Mouse (Mus musculus) heart, adult 9 months (tissue): ENCODE measurements at regions not wholly inside any gene's neighbourhood (a gene's known extent, or its start where the extent isn't known, plus 50 kb on each side); places are given as distances from the start of the nearest gene placed in this dataset.
"Not testable (repeated sequence)": the region's sequence is repeated elsewhere in the genome, so short reads cannot be mapped to it uniquely, and the experiment has no call there.

Experiments
- DNase-seq, 2 experiments: peaks; one replicate each; pipeline ENCODE4 v3.0.0; 2022; ENCODE audit warnings: low spot score in 2 of 2

DNA sequence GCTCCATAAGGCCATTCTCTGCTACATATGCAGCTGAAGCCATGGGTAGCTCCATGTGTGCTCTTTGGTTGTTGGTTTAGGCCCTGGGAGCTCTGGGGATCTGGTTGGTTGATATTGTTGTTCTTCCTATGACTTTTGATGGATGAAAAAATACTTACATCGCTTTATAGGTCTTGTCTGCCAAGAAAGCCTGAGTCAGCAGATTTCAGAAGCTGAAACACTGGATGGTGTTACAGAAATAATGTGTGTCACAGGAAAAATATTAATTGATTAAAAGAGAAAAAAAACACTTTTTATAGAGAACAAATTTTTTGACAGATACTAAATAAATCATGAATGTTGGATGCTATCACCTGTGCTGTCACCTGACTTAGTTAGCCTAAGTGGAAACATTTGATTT is 52.4 kb upstream of the Plxna2 start:
- no peak for DNase-seq

DNA sequence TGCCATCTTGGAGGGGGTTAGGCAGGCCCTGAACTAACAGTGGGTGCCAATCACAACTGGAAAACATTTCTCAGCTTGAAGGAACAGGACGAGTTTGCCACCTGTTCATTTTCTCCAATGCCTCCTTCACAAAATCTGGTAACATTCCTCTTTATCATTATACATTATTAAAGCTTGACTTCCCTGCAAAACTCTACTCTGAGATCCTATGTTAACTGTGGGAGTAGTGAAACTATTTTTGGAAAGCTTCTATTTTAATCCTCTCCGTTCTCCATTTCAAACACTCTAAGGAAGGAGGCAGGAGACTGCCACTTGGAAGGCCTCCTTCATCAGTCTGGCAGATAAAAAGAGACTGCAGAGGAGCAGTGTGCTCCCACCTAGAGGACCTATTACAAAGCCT is 54.1 kb upstream of the Plxna2 start:
- no peak for DNase-seq

DNA sequence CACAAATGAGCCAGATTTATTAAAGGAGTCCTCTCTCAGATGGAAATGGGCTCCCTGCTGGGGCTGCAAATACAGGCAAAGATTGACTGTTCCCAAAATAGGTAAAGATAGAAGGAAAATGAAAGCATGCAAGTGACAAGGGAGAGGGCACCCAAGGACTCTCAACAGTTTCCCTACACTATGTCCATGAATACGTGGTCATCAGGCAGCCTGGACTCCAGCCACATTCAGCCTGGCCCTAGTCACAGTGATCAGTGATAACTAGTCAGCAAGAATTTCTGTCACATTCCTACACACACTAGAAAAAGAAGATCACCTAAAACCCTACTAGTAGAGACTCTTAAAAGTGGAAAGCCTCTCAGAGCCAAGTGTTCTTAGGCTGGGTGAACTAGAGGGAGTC is 56.9 kb upstream of the Plxna2 start:
- peak in 1 of 2 experiments; percentile 18 for DNase-seq

DNA sequence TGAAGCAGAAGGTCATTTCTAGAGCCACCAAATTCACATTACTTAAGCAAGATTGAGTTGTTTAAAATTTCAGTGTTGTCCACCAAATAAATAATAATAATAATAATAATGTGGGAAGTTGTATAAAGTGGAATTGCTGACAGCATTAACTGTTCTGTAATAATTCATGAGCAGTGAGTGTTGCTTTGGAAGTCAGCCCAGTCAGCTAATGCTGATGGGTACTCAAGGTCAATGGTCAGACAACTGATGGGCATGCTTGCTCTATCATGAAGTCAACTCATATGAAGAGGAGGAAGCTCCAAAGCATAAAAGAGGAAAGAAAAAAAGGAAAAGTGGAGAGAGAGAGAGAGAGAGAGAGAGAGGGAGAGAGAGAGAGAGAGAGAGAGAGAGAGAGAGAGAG is 69.4 kb upstream of the Plxna2 start:
- DNase-seq: no peak

DNA sequence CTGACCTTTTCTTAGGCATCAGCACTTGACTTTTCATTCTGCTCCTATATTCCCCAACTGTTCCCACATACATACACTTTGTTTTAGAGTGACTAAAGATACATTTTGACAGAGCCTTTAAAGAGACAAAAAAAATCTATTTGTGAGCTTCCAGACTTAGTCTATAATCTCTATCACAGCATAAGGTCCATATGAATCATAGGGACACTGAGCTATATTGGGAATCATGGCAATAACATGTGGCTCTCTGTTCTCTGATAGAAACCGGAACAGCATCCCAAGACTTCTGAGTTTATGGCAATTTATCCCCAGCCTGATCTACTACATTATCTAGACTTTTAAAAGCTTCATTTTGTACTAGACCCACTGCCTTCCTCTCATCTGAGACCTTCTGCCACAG is 69.8 kb upstream of the Plxna2 start:
- DNase-seq: no peak

DNA sequence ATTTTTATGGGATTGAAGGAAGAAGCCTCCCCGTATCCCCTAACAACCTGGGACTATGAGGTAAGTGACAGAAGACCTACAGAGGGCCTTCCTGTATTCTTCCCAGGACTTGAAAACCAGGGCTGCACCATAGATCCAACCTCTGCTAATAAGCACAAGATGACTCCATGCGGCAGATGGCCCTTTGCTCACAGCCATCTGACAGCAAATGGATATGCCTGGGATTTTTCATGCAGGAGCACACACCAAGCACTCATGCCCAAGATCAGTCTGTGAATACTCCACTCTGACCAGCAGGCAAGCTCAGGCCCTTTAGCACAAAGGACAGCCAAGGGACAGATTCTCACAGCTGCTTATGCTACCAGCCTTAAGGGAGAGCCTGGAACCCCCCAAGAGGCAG is 77.1 kb upstream of the Plxna2 start:
- no peak for DNase-seq

DNA sequence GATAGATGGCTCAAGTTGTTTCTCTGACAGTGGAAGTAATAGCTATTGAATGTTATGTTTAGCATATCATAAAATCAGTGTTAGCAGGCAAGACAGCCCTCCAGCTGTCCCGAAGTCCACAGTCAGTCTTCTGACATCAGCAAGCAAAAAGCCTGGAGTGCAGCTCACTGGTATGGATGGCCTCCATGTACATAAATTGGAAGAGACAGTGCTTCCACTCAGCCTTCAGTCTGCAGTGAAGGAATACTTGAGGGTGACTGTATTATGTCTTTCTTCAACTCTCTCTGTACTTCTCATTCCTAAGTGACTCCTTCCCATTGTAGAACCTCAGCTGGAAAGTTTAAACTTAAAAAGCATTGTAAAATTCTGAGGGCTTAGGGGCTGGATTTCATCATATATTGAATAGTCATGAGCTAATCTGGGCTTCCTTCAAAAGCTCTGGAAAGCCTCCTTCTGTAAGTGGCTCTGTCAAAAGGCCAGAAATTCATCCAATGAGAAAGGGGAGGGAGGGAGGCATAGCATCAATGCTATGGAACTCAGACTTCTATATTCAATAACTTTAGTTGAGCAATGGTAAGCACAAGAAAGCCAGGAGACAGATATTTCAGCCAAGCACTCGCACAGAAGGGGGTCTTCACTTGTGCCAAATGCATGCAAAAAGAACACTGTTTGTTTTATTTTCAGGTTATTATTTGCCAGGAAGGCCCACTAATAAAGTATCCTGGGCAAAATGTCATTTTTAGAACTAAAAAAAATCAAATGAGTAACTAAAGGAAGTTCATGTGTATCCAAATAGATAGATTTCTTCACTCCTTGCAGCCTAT is 90.5 kb upstream of the Plxna2 start:
- DNase-seq: no peak

DNA sequence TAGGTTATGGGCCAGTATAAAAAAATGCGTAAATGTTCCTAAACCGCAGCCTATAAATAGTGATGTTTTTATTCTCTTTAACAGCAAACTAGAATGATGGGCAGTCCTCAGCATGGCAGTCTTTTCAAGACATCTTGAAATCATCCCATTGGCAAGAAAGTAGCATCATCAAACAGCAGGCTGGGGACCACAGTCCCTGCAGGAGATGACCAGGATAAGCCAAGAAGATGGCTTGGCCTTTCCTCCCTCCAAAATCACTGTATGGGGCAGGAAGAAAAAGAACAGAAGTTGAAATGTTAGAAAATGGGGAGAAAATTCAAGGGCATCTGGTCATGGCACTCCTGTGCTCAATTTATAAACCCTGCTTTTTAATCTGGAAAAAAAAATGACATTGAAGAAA is 93.0 kb upstream of the Plxna2 start:
- DNase-seq: no peak

DNA sequence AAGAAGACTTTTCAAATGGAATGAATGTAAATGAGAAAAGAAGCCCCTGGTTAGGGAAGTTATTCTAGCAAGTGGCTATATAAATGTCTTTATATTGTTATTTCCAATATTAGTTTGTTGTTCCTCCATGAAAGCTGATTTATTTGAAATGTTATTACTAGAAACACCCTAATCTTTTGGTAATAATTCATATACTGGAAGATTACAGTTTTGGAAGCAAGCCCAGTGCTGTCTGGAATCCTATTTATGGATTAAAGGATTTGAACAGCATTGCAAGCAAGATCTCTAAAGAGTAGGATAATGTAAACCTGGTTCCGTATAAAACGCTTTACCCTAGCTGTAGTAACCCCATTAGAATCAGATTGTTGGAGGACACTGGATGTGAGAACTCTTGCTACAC is 96.8 kb upstream of the Plxna2 start:
- no peak for DNase-seq

DNA sequence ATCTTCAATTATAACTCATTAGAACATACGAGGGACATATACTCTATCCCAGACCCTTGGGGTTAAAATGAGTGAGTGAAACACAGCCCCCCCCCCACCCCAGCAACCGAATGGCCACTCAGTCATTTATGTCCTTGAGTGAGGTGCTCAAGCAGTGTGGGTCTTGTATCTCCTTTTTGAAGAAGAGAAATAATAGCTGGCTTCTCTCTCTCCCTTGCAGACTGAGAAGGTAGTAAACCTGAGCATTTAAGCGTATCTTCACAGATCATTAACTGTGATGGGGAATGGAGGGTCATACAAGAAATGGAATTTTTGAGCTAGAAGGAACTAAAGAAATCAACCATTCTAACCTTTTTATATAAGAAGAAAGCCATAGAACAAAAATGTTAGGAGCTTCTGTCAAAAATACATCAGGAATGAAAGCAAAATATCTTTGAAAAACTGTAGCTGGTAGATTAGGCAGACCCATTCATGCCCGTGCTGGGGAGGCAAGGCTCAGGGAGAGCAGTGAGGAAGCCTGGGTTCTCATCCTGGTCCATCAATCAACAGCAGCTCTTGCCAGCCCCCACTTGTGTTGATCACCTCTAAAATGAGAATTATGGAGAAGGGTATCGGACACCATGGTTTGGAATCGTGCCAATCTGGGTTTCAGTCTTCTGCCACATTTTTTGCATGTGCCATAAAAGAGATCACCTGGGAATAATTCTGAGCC is 98.4 kb upstream of the Plxna2 start:
- DNase-seq: no peak

DNA sequence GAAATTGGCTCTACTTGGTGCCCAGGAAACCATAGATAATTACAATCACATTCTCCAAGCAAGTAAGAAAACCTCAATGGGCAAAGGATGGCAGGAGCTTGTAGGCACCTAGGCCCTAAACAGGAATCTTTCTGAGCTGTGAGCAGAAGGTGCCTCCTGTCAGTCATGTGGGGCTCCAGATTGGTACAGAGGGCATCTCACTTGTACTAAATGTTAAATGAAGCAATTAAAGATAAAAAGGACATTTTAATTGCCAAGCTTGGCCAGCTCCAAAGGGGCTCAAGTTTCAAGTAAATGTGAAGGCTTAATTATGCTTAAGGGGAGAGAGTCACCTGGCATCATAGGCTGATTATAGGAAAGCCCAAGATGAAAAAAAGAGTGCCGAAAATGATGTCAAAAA is 101.9 kb upstream of the Plxna2 start:
- no peak for DNase-seq

DNA sequence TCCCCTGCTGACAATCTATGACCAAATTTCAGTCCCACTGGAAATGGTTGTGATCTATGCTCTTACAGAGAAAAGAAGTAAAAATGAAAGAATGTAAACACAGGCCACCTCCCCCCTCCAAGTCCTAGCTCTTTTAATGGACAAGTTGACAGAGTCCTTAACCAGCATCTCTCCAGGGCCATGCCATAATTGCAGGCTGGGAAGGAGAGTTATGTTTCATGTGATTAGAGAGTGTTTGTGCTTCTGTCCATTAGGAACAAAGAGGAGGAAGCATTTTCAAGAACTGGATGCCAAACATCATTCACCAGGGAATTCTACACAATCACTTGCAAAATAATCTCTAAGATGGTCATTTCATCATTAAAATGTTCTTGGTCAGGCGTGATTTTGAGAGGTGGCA is 109.7 kb upstream of the Plxna2 start:
- no peak for DNase-seq

DNA sequence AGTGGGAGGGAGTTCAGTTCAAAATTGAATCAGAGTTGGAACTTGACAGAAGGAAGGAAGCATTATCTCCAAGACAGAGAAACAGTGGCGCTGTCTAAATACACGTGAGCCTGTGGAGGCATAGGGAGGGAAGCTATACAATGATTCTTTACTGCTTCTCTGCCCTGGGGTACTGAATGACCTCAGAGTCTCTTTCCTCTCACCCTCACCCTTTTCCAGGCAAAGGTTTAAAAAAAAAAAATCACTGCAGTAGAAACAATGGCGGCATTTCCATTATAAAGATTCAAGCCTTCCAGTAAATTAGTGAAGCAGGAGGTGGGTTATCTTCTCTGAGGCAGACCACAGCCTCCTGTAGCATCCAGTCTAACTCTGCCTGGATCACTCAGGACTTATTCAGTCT is 112.2 kb upstream of the Plxna2 start:
- DNase-seq: no peak

DNA sequence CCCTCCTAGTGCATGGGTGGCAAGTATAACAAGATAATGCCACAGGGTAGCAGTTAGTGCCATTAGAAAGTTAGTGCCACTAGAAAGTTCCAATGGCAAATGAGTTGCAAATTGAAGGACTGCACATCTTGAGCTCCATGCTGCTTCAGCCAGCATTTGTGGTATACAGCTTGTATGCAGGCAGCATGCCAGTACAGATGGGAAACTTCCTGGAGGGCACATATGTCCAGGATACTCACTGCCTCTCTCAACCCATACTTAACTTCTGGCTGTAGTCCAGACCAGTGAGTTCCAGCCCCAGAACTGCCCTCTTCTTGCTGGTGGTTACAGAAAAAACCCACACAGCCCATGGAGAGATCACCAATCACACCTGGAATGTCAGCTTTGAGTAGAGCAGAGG is 113.8 kb upstream of the Plxna2 start:
- DNase-seq: no peak

DNA sequence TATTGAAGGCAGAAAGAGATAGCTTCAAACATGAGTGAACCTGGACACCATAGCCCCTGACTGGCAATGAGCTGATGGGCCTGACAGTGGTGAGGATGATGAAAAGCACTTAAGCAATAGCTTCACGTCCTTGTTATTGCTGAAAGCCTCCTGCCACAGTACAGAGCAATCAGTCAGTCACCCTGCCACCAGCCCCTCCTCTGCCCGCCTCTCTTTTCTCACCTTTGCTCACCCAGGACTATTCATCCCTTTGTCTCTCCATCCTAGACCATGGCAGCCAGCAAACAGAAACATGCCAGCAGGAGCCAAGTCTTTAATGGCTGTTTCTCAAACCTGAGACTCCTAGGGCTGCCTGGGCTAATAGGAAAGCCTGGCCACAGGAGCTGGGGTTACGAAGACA is 114.5 kb upstream of the Plxna2 start:
- DNase-seq: no peak

DNA sequence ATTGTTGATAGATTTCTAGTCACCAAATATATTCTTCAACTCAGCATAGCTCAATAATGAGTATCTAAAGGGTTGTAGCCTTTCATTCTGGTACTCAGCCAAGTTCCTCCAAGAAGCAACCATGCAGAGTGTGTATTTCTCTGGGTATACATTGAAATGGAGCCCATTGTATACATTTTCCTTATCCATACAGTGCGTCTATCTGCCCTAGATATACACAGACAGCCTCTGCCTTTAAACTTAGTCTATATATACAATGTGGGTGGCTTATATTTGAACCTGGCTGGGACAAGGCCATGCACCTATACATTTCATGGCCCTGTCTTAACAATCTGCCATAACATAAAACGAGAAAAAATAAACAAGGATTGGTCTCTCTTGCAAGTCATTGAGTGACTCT is 121.6 kb upstream of the Plxna2 start:
- no peak for DNase-seq

DNA sequence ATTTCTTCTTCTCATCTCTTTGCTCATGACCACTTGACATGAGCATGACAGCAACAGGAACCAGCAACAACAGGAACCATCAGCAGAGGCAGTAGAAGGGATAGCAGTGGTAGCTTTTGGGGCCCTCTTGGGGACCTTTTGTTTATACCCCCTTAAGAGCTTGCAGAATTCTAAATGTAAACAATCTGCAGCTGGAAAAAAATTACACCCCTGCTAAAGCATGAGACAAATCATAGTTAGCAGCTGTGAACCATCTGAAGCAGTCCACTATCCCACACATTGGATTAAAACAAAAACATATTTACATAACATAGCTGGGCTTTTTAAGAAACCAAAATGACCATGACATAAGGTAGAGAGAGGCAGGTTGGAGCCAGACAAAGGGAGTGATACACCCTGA is 126.9 kb upstream of the Plxna2 start:
- DNase-seq: no peak

DNA sequence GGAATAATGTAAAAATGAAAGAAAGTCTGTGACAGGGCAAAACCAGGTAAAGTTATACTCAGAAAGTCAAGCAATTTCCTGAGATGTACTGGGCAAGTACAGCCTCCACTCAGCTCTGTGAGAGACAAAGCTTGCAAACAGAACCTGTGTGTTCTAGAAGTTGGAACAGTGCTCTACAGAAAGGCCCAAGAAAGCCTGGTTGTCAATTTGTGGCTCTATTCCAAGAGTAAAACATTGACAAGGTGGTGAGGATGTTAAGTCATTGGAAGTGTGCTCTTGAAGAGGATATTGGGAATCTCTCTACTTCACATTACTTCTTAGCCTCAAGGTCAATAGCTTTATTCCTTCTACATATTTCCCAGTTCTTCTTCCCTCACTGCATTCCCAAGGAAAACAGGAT is 129.9 kb upstream of the Plxna2 start:
- no peak for DNase-seq

DNA sequence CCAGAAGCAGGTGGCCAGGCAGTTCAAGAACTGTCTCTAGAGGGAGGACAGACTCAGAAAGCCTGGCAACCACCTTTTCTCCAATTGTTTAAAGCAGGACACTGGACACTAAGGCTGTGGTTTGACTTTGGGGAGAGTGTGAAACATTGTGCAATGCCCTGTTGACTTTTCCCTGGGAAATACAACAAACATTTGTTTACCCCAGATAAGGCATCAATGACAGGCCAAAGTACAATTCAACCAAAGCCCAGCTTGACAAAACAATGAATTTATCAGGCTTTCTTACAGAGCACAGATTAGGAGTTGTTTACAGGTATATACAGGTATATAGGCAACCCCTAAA is 135.3 kb upstream of the Plxna2 start:
- DNase-seq: no peak

DNA sequence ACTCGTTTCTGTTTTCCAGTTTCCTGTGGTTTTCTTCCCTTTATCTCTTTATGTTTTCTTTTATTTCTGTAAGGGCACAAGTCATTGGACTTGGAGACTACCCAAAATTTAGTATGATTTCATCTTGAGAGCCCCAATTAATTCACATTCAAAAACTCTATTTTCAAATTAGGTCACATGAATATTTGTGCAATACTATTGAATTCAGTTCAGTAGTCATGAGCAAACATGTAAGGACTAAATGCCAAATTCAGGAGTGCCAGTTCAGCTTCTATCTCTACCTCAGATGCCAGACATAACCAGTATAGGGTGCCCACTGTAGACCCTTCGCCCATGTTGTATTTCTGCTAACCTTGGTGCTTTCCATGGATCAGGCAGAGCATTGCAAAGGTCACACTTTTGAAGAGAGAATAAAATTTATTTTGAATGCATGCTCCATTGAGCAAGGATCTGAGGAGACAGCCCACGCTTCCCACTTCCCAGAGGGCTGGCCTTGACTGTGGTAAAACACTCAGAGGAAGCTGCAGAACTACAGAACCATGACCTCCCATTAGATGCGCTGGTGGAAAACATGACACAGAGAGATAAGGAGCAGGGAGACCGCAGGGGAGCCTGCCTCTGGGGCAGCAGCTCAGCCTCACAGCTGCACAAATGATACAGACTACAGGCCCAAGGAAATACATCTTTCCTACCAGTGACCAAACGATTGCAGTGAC is 135.9 kb upstream of the Plxna2 start:
- peak; percentile 4 to 19 for DNase-seq

DNA sequence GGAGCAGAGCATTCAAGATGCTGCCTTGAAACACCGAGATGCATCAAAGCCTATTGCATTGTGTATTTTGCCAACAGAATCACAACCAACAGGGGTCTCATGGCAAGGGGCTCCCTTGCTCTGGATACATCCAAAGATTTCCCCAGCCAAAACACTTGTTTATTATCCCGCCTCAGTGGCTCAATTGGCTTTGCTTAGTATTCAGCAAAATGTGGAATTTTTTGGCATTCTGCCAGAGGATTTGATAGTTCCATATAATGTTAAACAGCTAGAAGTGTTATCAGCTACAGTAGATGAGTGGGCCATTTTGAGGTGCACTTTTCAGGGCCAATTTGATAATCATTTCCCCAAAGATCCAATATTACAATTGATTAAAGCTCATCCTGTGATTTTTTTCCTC is 146.7 kb upstream of the Plxna2 start:
- not testable (repeated sequence) for DNase-seq

DNA sequence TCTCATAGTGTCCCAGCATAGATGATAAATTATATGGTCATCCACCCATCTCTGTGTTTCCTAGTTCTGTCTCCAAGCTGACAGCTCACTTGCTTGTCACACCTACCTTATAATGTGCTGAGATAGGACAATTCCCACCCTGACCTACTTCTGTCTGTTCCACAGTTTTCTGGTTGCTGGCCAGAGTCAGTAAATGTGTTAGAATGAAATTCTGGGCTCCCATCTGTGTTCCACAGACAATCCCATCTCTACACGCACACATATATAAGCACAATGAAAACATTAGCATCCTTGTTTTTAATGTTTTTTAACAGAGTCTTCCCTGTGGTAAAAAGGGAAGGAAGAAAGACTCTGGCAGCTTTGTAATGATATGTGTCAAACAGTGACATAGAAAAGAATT is 165.5 kb upstream of the Plxna2 start:
- no peak for DNase-seq

DNA sequence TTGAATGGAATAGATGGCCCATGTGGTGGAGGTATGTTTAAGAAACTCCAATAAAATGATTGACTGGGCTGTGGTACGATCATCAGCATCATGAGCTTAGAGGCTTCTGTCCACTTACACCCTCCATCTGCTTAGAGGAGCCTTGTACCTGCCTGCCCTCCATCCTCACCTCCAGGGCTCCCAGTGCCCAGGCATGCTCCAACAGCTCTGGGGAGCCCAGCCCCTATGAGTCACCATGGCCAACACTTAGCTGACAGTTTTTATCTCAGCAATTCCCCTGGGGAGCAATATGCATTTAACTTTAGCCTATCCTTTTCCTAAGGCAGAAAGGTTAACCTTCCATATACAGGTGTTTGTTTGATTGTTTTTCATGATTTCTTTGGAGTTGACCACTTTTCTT is 174.3 kb upstream of the Plxna2 start:
- DNase-seq: no peak
